In the genomic region with DNA sequence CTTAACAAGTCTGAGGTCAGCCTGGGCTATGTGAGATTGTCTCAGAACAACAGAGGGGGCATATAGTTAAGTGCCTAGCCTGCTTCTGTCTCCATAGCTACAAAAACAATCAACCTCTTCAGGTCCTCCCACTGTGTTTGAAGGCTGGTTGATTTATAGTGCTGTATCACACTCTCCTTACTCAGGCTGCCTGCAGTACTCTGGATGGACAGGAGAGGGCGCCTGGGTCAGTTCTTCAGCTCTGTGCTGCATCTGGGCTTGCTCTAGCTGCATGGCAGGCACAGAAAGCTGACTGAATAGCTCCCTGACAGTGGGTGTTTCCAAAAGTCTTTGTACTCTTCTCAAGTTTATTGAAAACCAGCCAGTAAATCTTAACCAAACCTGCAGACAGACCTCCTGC, we compare ENCODE assay signal across 8 mouse cellular contexts. TPM values are rescaled to one million over a fixed set of nuclear protein-coding genes. Genes with fewer than 3 reads are reported as not detected.
DNase-seq lines count a peak whose midpoint lies in the region; ATAC-seq and TF ChIP-seq lines count a peak whose summit lies in the region.

No protein-coding gene starts in this region.

- H3K4me3 ChIP-seq in gastrocnemius, adult 2 months, result peak overlapping the region; percentile 13; the same call in 1 of the 2 replicates
- H3K4me3 ChIP-seq in hindbrain, postnatal 0 days (ENCODE audit: low read length), result no peak overlapping the region

- H3K36me3 ChIP-seq in hindbrain, postnatal 0 days (ENCODE audit: insufficient read depth, low read length), result no peaks in the 10 kb centered on the region

- 0% methylated on average over 1 of the region's 1 CpGs for WGBS in hindbrain, postnatal 0 days

- peak; percentile 91 for DNase-seq in ZHBTc4 (ENCODE audit: low read depth, low spot score)
- peak; percentile 93 for DNase-seq in gastrocnemius, adult 2 months
- peak; percentile 91 for DNase-seq in hindbrain, postnatal 0 days (ENCODE audit: low spot score)
- DNase-seq in left cerebral cortex, adult 18-20 months (ENCODE audit: low spot score in 2 of 2), result peak; percentile 94 to 97
- DNase-seq in lung, postnatal 4 days, result peak; percentile 87 to 91
- peak; percentile 97 to 98 for DNase-seq in right cerebral cortex, adult 2 months (ENCODE audit: low spot score in 2 of 2)
- peak; percentile 61 for DNase-seq in urinary bladder, postnatal 10 days (ENCODE audit: low spot score)

- intact Hi-C loops in gastrocnemius, adult 2 months (cut with DNase I), result loop anchor here (2.0 kb wide), 1 partner anchor 43 kb away; a partner anchor contains a TSS

- TF ChIP-seq CTCF in gastrocnemius, adult 2 months (IDR thresholded peaks at IDR 0.05), result peak; percentile 99
- TF ChIP-seq CTCF in hindbrain, postnatal 0 days (IDR thresholded peaks at IDR 0.05; ENCODE audit: low read depth), result peak; percentile 97

- H3K4me1 ChIP-seq in hindbrain, postnatal 0 days (ENCODE audit: insufficient read depth, low read length), result no peaks in the 10 kb centered on the region

- no peak overlapping the region for H3K4me2 ChIP-seq in hindbrain, postnatal 0 days (ENCODE audit: low read depth, low read length)

- H3K27ac ChIP-seq in gastrocnemius, adult 2 months, result peak overlapping the region; percentile 92
- peak overlapping the region; percentile 0; the same call in 1 of the 2 replicates for H3K27ac ChIP-seq in hindbrain, postnatal 0 days

- peak; percentile 86 for ATAC-seq in common myeloid progenitor, adult 5-6 weeks (replicated peaks; ENCODE audit: low read depth, poor library complexity, severe bottlenecking)
- ATAC-seq in hindbrain, postnatal 0 days, result peak; percentile 94

- H3K27me3 ChIP-seq in hindbrain, postnatal 0 days (ENCODE audit: insufficient read depth, low read length), result no peaks in the 10 kb centered on the region

- H3K9me3 ChIP-seq in hindbrain, postnatal 0 days (ENCODE audit: low read length), result no peaks in the 10 kb centered on the region

- H3K9ac ChIP-seq in hindbrain, postnatal 0 days (replicated peaks; ENCODE audit: low read length), result no peak overlapping the region

RNA-seq across cellular contexts. Expression of a gene that starts 11.3 kb away (rescaled TPM):
- 22.4 and 24.0 TPM in 2 replicates for total RNA-seq in common myeloid progenitor, adult 5-6 weeks (2017)
- 10 to 100 TPM; 41.9 to 52.4 TPM for total RNA-seq in gastrocnemius, adult 2 months (2021)
- 44.2 and 47.7 TPM in 2 replicates for total RNA-seq in hindbrain, postnatal 0 days (2014; rRNA removed)
- 34.6 and 37.1 TPM in 2 replicates for polyA plus RNA-seq in hindbrain, postnatal 0 days (2015; fragmentation: Nextera tagmentation; extraction: Ambion mirVana)
- 10 to 100 TPM; 47.3 to 47.6 TPM for total RNA-seq in left cerebral cortex, adult 18-20 months (2021)

RNA-seq across cellular contexts. Expression of a gene that starts 27.1 kb away (rescaled TPM):
- total RNA-seq in common myeloid progenitor, adult 5-6 weeks (2017), result not detected in 2 replicates
- 1 to 10 TPM; 1.9 to 2.9 TPM for total RNA-seq in gastrocnemius, adult 2 months (2021)
- 3.8 and 4.5 TPM in 2 replicates for total RNA-seq in hindbrain, postnatal 0 days (2014; rRNA removed)
- 4.1 and 4.4 TPM in 2 replicates for polyA plus RNA-seq in hindbrain, postnatal 0 days (2015; fragmentation: Nextera tagmentation; extraction: Ambion mirVana)
- 1 to 10 TPM; 2.5 to 3.6 TPM for total RNA-seq in left cerebral cortex, adult 18-20 months (2021)

RNA-seq across cellular contexts. Expression of a gene that starts 32.2 kb away (rescaled TPM):
- 47.6 and 61.7 TPM in 2 replicates for total RNA-seq in common myeloid progenitor, adult 5-6 weeks (2017)
- 10 to 100 TPM; 13.6 to 17.3 TPM for total RNA-seq in gastrocnemius, adult 2 months (2021)
- total RNA-seq in hindbrain, postnatal 0 days (2014; rRNA removed), result 62.6 and 68.3 TPM in 2 replicates
- polyA plus RNA-seq in hindbrain, postnatal 0 days (2015; fragmentation: Nextera tagmentation; extraction: Ambion mirVana), result 35.5 and 37.0 TPM in 2 replicates
- total RNA-seq in left cerebral cortex, adult 18-20 months (2021), result 10 to 100 TPM; 13.6 to 15.1 TPM

RNA-seq across cellular contexts. Expression of a gene that starts 40.4 kb away (rescaled TPM):
- total RNA-seq in common myeloid progenitor, adult 5-6 weeks (2017), result not detected in 2 replicates
- total RNA-seq in gastrocnemius, adult 2 months (2021), result under 1 TPM in 1 of 2 experiments, not detected in 1; 0.74 TPM
- total RNA-seq in hindbrain, postnatal 0 days (2014; rRNA removed), result 2.1 and 2.9 TPM in 2 replicates
- 2.0 and 2.5 TPM in 2 replicates for polyA plus RNA-seq in hindbrain, postnatal 0 days (2015; fragmentation: Nextera tagmentation; extraction: Ambion mirVana)
- total RNA-seq in left cerebral cortex, adult 18-20 months (2021), result not detected

RNA-seq across cellular contexts. Expression of a gene that starts 43.0 kb away (rescaled TPM):
- total RNA-seq in common myeloid progenitor, adult 5-6 weeks (2017), result 0.14 TPM in 1 of 2 replicates, not detected in the other
- 1,000 to 10,000 TPM in 1 of 2 experiments, 100 to 1,000 TPM in 1; 987 to 1,150 TPM for total RNA-seq in gastrocnemius, adult 2 months (2021)
- total RNA-seq in hindbrain, postnatal 0 days (2014; rRNA removed), result 151 and 155 TPM in 2 replicates
- 98.4 and 101 TPM in 2 replicates for polyA plus RNA-seq in hindbrain, postnatal 0 days (2015; fragmentation: Nextera tagmentation; extraction: Ambion mirVana)
- total RNA-seq in left cerebral cortex, adult 18-20 months (2021), result 100 to 1,000 TPM; 128 to 129 TPM
